Mouse (Mus musculus): ENCODE measurements at regions not wholly inside any gene's neighbourhood (a gene's known extent, or its start where the extent isn't known, plus 50 kb on each side); places are given as distances from the start of the nearest gene placed in this dataset.

GRCm38 (mm10) chr6:99936716-99937115, 210.5 kb upstream of the Prok2 start:
- DNase-seq (ENCODE audit: low spot score), result no peak

GRCm38 (mm10) chr6:99935373-99935772, 209.2 kb upstream of the Prok2 start:
- no peak for DNase-seq (ENCODE audit: low spot score)

- DNase-seq (ENCODE audit: low spot score), result no peak
Observed at GRCm38 (mm10) chr6:99934394-99934793, 208.2 kb upstream of the Prok2 start.

- DNase-seq (ENCODE audit: low spot score), result no peak
Observed at GRCm38 (mm10) chr6:99933404-99933803, 207.2 kb upstream of the Prok2 start.

GRCm38 (mm10) chr6:99932923-99933322, 206.7 kb upstream of the Prok2 start:
- DNase-seq (ENCODE audit: low spot score), result no peak

- DNase-seq (ENCODE audit: low spot score), result peak; percentile 3
Observed at GRCm38 (mm10) chr6:99932405-99932804, 206.2 kb upstream of the Prok2 start.

- no peak for DNase-seq (ENCODE audit: low spot score)
Observed at GRCm38 (mm10) chr6:99931588-99931987, 205.4 kb upstream of the Prok2 start.

GRCm38 (mm10) chr6:99930316-99930715, 204.1 kb upstream of the Prok2 start:
- DNase-seq (ENCODE audit: low spot score), result no peak

- no peak for DNase-seq (ENCODE audit: low spot score)
Observed at GRCm38 (mm10) chr6:99927933-99928555, 201.9 kb upstream of the Prok2 start.

- DNase-seq (ENCODE audit: low spot score), result no peak
Observed at GRCm38 (mm10) chr6:99924181-99924580, 198.0 kb upstream of the Prok2 start.

GRCm38 (mm10) chr6:99921966-99922365, 195.8 kb upstream of the Prok2 start:
- DNase-seq (ENCODE audit: low spot score), result no peak

GRCm38 (mm10) chr6:99919816-99920562, 193.8 kb upstream of the Prok2 start:
- DNase-seq (ENCODE audit: low spot score), result no peak

GRCm38 (mm10) chr6:99918351-99918750, 192.2 kb upstream of the Prok2 start:
- no peak for DNase-seq (ENCODE audit: low spot score)

GRCm38 (mm10) chr6:99909921-99910320, 183.7 kb upstream of the Prok2 start:
- no peak for DNase-seq (ENCODE audit: low spot score)

GRCm38 (mm10) chr6:99909459-99909858, 183.3 kb upstream of the Prok2 start:
- no peak for DNase-seq (ENCODE audit: low spot score)

GRCm38 (mm10) chr6:99908066-99908465, 181.9 kb upstream of the Prok2 start:
- DNase-seq (ENCODE audit: low spot score), result no peak

- DNase-seq (ENCODE audit: low spot score), result no peak
Observed at GRCm38 (mm10) chr6:99905194-99905593, 179.0 kb upstream of the Prok2 start.

GRCm38 (mm10) chr6:99904607-99905006, 178.4 kb upstream of the Prok2 start:
- no peak for DNase-seq (ENCODE audit: low spot score)

GRCm38 (mm10) chr6:99904044-99904443, 177.9 kb upstream of the Prok2 start:
- peak; percentile 76 for DNase-seq (ENCODE audit: low spot score)

- DNase-seq (ENCODE audit: low spot score), result no peak
Observed at GRCm38 (mm10) chr6:99901564-99901963, 175.4 kb upstream of the Prok2 start.

GRCm38 (mm10) chr6:99901146-99901545, 175.0 kb upstream of the Prok2 start:
- DNase-seq (ENCODE audit: low spot score), result no peak

GRCm38 (mm10) chr6:99899704-99900103, 173.5 kb upstream of the Prok2 start:
- no peak for DNase-seq (ENCODE audit: low spot score)

- DNase-seq (ENCODE audit: low spot score), result no peak
Observed at GRCm38 (mm10) chr6:99898077-99898476, 171.9 kb upstream of the Prok2 start.

- DNase-seq (ENCODE audit: low spot score), result no peak
Observed at GRCm38 (mm10) chr6:99895558-99895957, 169.4 kb upstream of the Prok2 start.

All from layer of hippocampus, adult 9-10 months (tissue).